Comparison of ENCODE assay signal across 11 mouse cellular contexts in genomic region chr9:35402584-35402991, GRCm38 (mm10). TPM values are rescaled to one million over a fixed set of nuclear protein-coding genes. Genes with fewer than 3 reads are reported as not detected.
DNase-seq lines count a peak whose midpoint lies in the region; ATAC-seq lines count a peak whose summit lies in the region.
"Had no signal": no experiment of that assay in that cellular context is flagged by ENCODE, and none has a peak within 500 bp of the region (broad histone marks: within the 10 kb centered on the region; RNA-seq: fewer than 3 reads in every experiment).

No protein-coding gene starts in this region.

- H3K4me3 ChIP-seq in forebrain, embryonic 14.5 days (ENCODE audit: low read depth, low read length): no peak overlapping the region
- H3K4me3 ChIP-seq in midbrain, embryonic 14.5 days (replicated peaks; ENCODE audit: low read depth, low read length): no peak overlapping the region

- no peaks in the 10 kb centered on the region for H3K27me3 ChIP-seq in forebrain, embryonic 14.5 days (replicated peaks; ENCODE audit: control insufficient read depth, insufficient read depth, low read length)
- peaks cover 3% of the 10 kb centered on the region; the same call in 1 of the 2 replicates for H3K27me3 ChIP-seq in midbrain, embryonic 14.5 days (ENCODE audit: control insufficient read depth, insufficient read depth, low read length)

- H3K4me1 ChIP-seq in forebrain, embryonic 14.5 days (ENCODE audit: control insufficient read depth, insufficient read depth, low read length): peaks cover 53% of the 10 kb centered on the region
- peaks cover 33% of the 10 kb centered on the region for H3K4me1 ChIP-seq in midbrain, embryonic 14.5 days (ENCODE audit: control insufficient read depth, insufficient read depth, low read length)

- no peaks in the 10 kb centered on the region for H3K36me3 ChIP-seq in forebrain, embryonic 14.5 days (ENCODE audit: control insufficient read depth, insufficient read depth, low read length)
- no peaks in the 10 kb centered on the region for H3K36me3 ChIP-seq in midbrain, embryonic 14.5 days (ENCODE audit: control insufficient read depth, insufficient read depth, low read length)

- H3K27ac ChIP-seq in forebrain, embryonic 14.5 days (ENCODE audit: low read depth, low read length): peak overlapping the region; percentile 89
- H3K27ac ChIP-seq in midbrain, embryonic 14.5 days (replicated peaks; ENCODE audit: low read depth, low read length): no peak overlapping the region; the same call in 1 of the 2 replicates
- H3K27ac ChIP-seq: liver, embryonic 14.5 days had no signal

- no peaks in the 10 kb centered on the region for H3K9me3 ChIP-seq in forebrain, embryonic 14.5 days (replicated peaks; ENCODE audit: control insufficient read depth, low read length)
- H3K9me3 ChIP-seq in midbrain, embryonic 14.5 days (ENCODE audit: control insufficient read depth, low read length): no peaks in the 10 kb centered on the region

- peak; percentile 91 for ATAC-seq in forebrain, embryonic 14.5 days
- peak; percentile 84 for ATAC-seq in midbrain, embryonic 14.5 days (ENCODE audit: low FRiP score, low TSS enrichment)
- ATAC-seq: activated CD4-positive, CD25-positive, alpha-beta regulatory T cell, adult 4 months had no signal

- H3K4me2 ChIP-seq in forebrain, embryonic 14.5 days (ENCODE audit: low read length): 0 out of 2 replicates have a peak overlapping the region, but pooled peaks have one; percentile 18
- H3K4me2 ChIP-seq in midbrain, embryonic 14.5 days (ENCODE audit: low read length): no peak overlapping the region

- DNase-seq in Muller cell, postnatal 12 days (ENCODE audit: inconsistent ontology term): peak; percentile 94
- DNase-seq in forebrain, embryonic 14.5 days (ENCODE audit: low spot score): peak; percentile 98
- DNase-seq in layer of hippocampus, adult 8-10 months (ENCODE audit: low spot score in 2 of 2): peak; percentile 49 to 75
- peak; percentile 82 for DNase-seq in midbrain, embryonic 14.5 days
- no peak for DNase-seq in yolk sac, embryonic 10.5 days (ENCODE audit: low spot score)
- no peak for DNase-seq in heart, postnatal 10 days
- no peak for DNase-seq in urinary bladder, postnatal 25 days (ENCODE audit: low spot score)
- no peak for DNase-seq in thymus, postnatal 4 days
- DNase-seq: gastrocnemius, postnatal 36 days had no signal

- intact Hi-C loops in heart, postnatal 10 days (cut with DNase I): no loop called here

- WGBS in forebrain, embryonic 14.5 days: 3% methylated on average over 4 of the region's 4 CpGs
- 6% methylated on average over 4 of the region's 4 CpGs for WGBS in midbrain, embryonic 14.5 days

- no peak overlapping the region for H3K9ac ChIP-seq in forebrain, embryonic 14.5 days (ENCODE audit: low read length)
- no peak overlapping the region for H3K9ac ChIP-seq in midbrain, embryonic 14.5 days (replicated peaks; ENCODE audit: low read length)
- H3K9ac ChIP-seq: liver, embryonic 14.5 days had no signal

RNA-seq across cellular contexts. Expression of gene Cdon, which starts 18.3 kb away (rescaled TPM):
- 10.5 and 11.0 TPM in 2 replicates for polyA plus RNA-seq in forebrain, embryonic 14.5 days (2014; fragmentation: Nextera tagmentation; extraction: Ambion mirVana)
- total RNA-seq in layer of hippocampus, adult 8-10 months (2022): 10 to 100 TPM; 12.6 to 13.9 (median 13.9) TPM
- polyA plus RNA-seq in midbrain, embryonic 14.5 days (2014; fragmentation: Nextera tagmentation; extraction: Ambion mirVana): 3.5 and 6.4 TPM in 2 replicates
- total RNA-seq in heart, postnatal 10 days (2021): 10 to 100 TPM; 19.7 to 31.2 TPM

Comparison
In these comparisons a context has a peak if more than half of its experiments do, and no peak if none do; other contexts are left out.
1. DNase-seq: peak in Muller cell, postnatal 12 days (single experiment), forebrain, embryonic 14.5 days (single experiment), layer of hippocampus, adult 8-10 months (2 of 2) and midbrain, embryonic 14.5 days (single experiment); none in yolk sac, embryonic 10.5 days (single experiment), heart, postnatal 10 days (0 of 2), urinary bladder, postnatal 25 days (single experiment) and thymus, postnatal 4 days (single experiment).